Mouse (Mus musculus) heart, postnatal 0 days (tissue): ENCODE data around the gene Atp11b. TPM values are rescaled to one million over a fixed set of nuclear protein-coding genes. Genes with fewer than 3 reads are reported as not detected.

Experiments
- ATAC-seq: fragments of 200-750 bp; cut with Nextera tagmentation; 2 replicates; pipeline ENCODE4 v1.8.0; 2017; ENCODE audit warnings: low read depth, moderate number of reproducible peaks, moderate library complexity; ENCODE audit not compliant: insufficient read depth
- DNase-seq: peaks from one replicate; pipeline ENCODE4 v3.0.0-alpha.2; 2016; ENCODE audit warnings: low spot score
- H3K27ac ChIP-seq: fragments of 300-500 bp; sonication (generic); 2 replicates; pipeline ENCODE4 v1.5.1; 2014; ENCODE audit warnings: low read depth, mild to moderate bottlenecking
- H3K27me3 ChIP-seq: fragments of 300-500 bp; sonication (generic); 2 replicates; pipeline ENCODE4 v1.6.1; 2014; ENCODE audit warnings: low read length, mixed read lengths; ENCODE audit not compliant: control insufficient read depth, insufficient read depth
- H3K36me3 ChIP-seq: fragments of 300-500 bp; sonication (generic); replicated peaks from 2 replicates; pipeline ENCODE4 v1.6.1; 2014; ENCODE audit warnings: low read length, mixed read lengths; ENCODE audit not compliant: control insufficient read depth, insufficient read depth
- H3K4me1 ChIP-seq: fragments of 300-500 bp; sonication (generic); 2 replicates; pipeline ENCODE4 v1.6.1; 2014; ENCODE audit warnings: antibody characterized with exemption; ENCODE audit not compliant: control insufficient read depth, insufficient read depth
- H3K4me2 ChIP-seq: fragments of 300-500 bp; sonication (generic); 2 replicates; pipeline ENCODE4 v1.6.1; 2014; ENCODE audit warnings: low read depth, mild to moderate bottlenecking, low read length, moderate library complexity
- H3K4me3 ChIP-seq: fragments of 300-500 bp; sonication (generic); 2 replicates; pipeline ENCODE4 v1.5.1; 2014; ENCODE audit warnings: low read depth, low read length
- H3K9ac ChIP-seq: fragments of 300-500 bp; sonication (generic); replicated peaks from 2 replicates; pipeline ENCODE4 v1.6.1; 2014; ENCODE audit warnings: low read depth, low read length, mixed read lengths
- H3K9me3 ChIP-seq: fragments of 300-500 bp; sonication (generic); replicated peaks from 2 replicates; pipeline ENCODE4 v1.6.1; 2016; ENCODE audit warnings: low read length; ENCODE audit not compliant: control insufficient read depth
- CTCF ChIP-seq: IDR thresholded peaks from 2 replicates; pipeline ENCODE4 v1.5.1; 2016; ENCODE audit warnings: antibody characterized with exemption, control low read depth, low read depth
- EP300 ChIP-seq: IDR thresholded peaks from 2 replicates; pipeline ENCODE4 v1.6.1; 2016; ENCODE audit warnings: antibody characterized with exemption, low read depth
- WGBS: fragments of 180-500 bp; shearing (Covaris S2); extraction: QIAGEN DNeasy Blood & Tissue Kit; methylation state at CpG from one replicate; pipeline ENCODE4 v1.1.7; 2014; 5-methylcytosine and 5-hydroxymethylcytosine counted together
- polyA plus RNA-seq: library from polyadenylated mRNA; unstranded; fragments of >200 nt; fragmentation: Nextera tagmentation; extraction: Ambion mirVana; gene quantifications from 2 replicates; pipeline ENCODE4 v1.2.1, GENCODE M21; 2015
- total RNA-seq: library from RNA; depleted of rRNA; stranded (reverse); fragments of >200 nt; gene quantifications from 2 replicates; pipeline ENCODE4 v1.2.3, GENCODE M21; 2014; ENCODE audit warnings: low replicate concordance; rRNA removed

Atp11b gene
- total RNA-seq (25.5 and 34.8 TPM in 2 replicates), polyA plus RNA-seq (12.7 and 13.2 TPM in 2 replicates)

GRCm38 (mm10) chr3:35753825-35754767 is at the start of gene Atp11b:
TSS of gene Atp11b (plus strand) at chr3:35754106.
- WGBS: under 1% methylated on average over 83 of the region's 114 CpGs
- peak within 1 kb of the TSS; percentile 96 for H3K9ac ChIP-seq
- H3K36me3 ChIP-seq: no peaks in the 10 kb centered on the region
- no peaks in the 10 kb centered on the region for H3K27me3 ChIP-seq
- H3K27ac ChIP-seq: peak within 1 kb of the TSS; percentile 98
- DNase-seq: peak; percentile 67
- ATAC-seq: peak; percentile 95
- TF ChIP-seq EP300 (no peak), CTCF (peak; percentile 18; the same call in 1 of the 2 replicates)
- no peaks in the 10 kb centered on the region for H3K9me3 ChIP-seq
- peak within 1 kb of the TSS; percentile 99 for H3K4me3 ChIP-seq
- peaks cover 5% of the 10 kb centered on the region; the same call in 1 of the 2 replicates for H3K4me1 ChIP-seq
- H3K4me2 ChIP-seq: peak within 1 kb of the TSS; percentile 75

GRCm38 (mm10) chr3:35704328-35704613 is 49.6 kb upstream of the Atp11b start:
- no peak for DNase-seq
- 78% methylated on average over 4 of the region's 4 CpGs for WGBS

GRCm38 (mm10) chr3:35719531-35720205 is 34.2 kb upstream of the Atp11b start:
- Histone ChIP-seq H3K36me3 (no peaks in the 10 kb centered on the region), H3K27me3 (no peaks in the 10 kb centered on the region), H3K4me1 (0 out of 2 replicates have a peak, but pooled peaks cover 4% of the 10 kb centered on the region), H3K4me2 (no peak overlapping the region), H3K27ac (no peak overlapping the region), H3K9ac (no peak overlapping the region), H3K9me3 (no peaks in the 10 kb centered on the region), H3K4me3 (no peak overlapping the region)
- DNase-seq: no peak
- ATAC-seq: no peak
- TF ChIP-seq CTCF (no peak), EP300 (no peak)
- 66% methylated on average over 8 of the region's 8 CpGs for WGBS

More at GRCm38 (mm10) chr3:35704328-35704613, 49.6 kb upstream of the Atp11b start:
- H3K27me3 ChIP-seq: no peaks in the 10 kb centered on the region
- ATAC-seq: no peak
- H3K4me2 ChIP-seq: no peak overlapping the region
- H3K27ac ChIP-seq: no peak overlapping the region
- no peak overlapping the region for H3K9ac ChIP-seq
- no peaks in the 10 kb centered on the region for H3K36me3 ChIP-seq
- TF ChIP-seq CTCF (no peak), EP300 (no peak)
- no peaks in the 10 kb centered on the region for H3K4me1 ChIP-seq
- no peak overlapping the region for H3K4me3 ChIP-seq
- no peaks in the 10 kb centered on the region for H3K9me3 ChIP-seq

GRCm38 (mm10) chr3:35720801-35721200 is 33.1 kb upstream of the Atp11b start:
- ATAC-seq: no peak
- no peak overlapping the region for H3K9ac ChIP-seq
- no peaks in the 10 kb centered on the region for H3K27me3 ChIP-seq
- H3K4me3 ChIP-seq: no peak overlapping the region
- 61% methylated on average over 3 of the region's 3 CpGs for WGBS
- TF ChIP-seq CTCF (no peak), EP300 (no peak)
- H3K4me1 ChIP-seq: 0 out of 2 replicates have a peak, but pooled peaks cover 4% of the 10 kb centered on the region
- no peak overlapping the region for H3K27ac ChIP-seq
- H3K4me2 ChIP-seq: no peak overlapping the region
- H3K36me3 ChIP-seq: no peaks in the 10 kb centered on the region
- no peak for DNase-seq
- H3K9me3 ChIP-seq: no peaks in the 10 kb centered on the region

DNA sequence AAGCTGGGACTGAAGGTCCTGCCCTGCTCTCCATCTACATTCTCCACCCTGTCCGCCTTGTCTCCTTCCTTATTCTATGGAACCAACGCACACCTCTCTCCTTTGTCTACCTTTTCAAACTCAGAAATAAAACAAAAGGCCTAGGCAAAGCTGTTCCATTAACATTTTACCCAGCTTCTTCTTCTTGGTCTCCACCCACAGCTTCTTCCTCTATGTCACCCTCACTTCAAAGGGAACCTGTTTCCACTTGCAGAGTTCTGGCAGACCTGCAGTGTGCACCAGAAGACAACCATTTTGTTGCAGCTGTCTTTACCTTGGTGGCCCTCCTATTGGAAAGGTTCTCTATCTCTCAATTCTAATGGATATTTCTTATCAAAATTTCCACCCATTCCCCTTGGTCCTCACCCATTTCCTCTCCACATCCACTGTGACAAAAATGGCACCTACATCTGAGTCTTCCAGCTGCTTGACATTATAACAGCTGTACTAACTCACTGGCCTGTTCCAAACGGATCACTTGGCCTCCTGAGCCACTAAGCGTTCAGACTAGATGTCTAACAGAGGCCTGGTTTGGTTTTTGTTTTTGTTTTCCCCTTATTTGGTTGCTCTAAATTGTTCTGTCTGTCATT is 32.0 kb upstream of the Atp11b start:
- Histone ChIP-seq H3K36me3 (no peaks in the 10 kb centered on the region), H3K27me3 (no peaks in the 10 kb centered on the region), H3K4me2 (no peak overlapping the region), H3K9ac (no peak overlapping the region), H3K4me3 (no peak overlapping the region), H3K4me1 (0 out of 2 replicates have a peak, but pooled peaks cover 4% of the 10 kb centered on the region), H3K27ac (no peak overlapping the region), H3K9me3 (no peaks in the 10 kb centered on the region)
- TF ChIP-seq CTCF: no peak
- no peak for DNase-seq
- 74% methylated on average over 4 of the region's 4 CpGs for WGBS
- ATAC-seq: no peak
